Mouse (Mus musculus) G1E (cell line): ENCODE results near the gene Mrpl21.

Experiments used
- CTCF ChIP-seq: IDR thresholded peaks from 2 replicates; pipeline ENCODE4 v1.5.1; 2012; ENCODE audit warnings: low read depth, low read length, inconsistent platforms, mixed read lengths
- GATA1 ChIP-seq: IDR thresholded peaks from 2 replicates; pipeline ENCODE4 v1.6.1; 2012; ENCODE audit warnings: borderline replicate concordance, low read length, inconsistent platforms, mixed read lengths
- POLR2AphosphoS5 ChIP-seq: IDR thresholded peaks from 2 replicates; pipeline ENCODE4 v1.6.1; 2012; ENCODE audit warnings: low read depth, low read length, inconsistent platforms; ENCODE audit not compliant: insufficient replicate concordance

DNA sequence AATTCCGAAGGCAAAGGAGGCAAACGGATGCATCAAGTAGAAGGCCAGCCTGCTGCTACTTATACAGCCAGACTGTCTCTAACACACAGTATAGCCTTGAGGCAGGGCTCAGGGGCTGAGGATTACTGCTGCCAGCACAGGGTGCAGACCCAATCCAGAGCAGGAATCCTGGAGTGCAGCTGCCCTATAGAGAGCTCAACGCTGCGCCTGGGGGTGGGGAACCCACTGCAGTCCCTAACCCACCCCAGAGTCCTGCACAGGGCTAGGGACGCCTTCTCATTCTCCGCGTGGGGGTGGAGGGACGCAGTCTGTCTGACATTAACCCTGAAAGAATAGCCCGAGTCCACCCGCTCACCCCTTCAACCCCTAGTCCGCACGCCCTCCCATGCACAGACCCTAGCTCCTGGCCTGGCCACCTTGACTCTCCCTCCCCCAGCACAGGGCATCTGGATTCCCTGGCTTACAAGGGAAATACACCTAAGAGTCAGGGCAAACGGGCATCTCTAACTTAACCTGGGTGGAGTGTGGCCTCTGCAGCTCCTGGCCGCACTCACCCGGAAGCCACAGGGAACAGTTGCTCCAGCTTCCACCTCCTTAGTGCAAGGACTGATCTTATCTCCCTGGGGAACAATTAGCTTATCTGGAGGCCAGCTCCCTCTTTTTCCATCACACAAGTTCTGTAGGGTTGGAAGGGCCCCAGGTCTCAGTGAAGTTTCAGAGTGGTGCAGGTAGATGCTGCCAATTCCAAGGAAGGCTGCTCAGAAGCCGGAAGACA lies 24.7 kb downstream of the Mrpl21 start:
- TF ChIP-seq CTCF = no peak
- no peak for TF ChIP-seq GATA1
- TF ChIP-seq POLR2AphosphoS5 = no peak
